Mouse (Mus musculus) activated CD4-positive, CD25-positive, alpha-beta regulatory T cell (primary cell): ENCODE results near the gene Tex14. TPM values are rescaled to one million over a fixed set of nuclear protein-coding genes. Genes with fewer than 3 reads are reported as not detected.

Source experiments
- polyA plus RNA-seq, 2 experiments: library from polyadenylated mRNA; unstranded; fragments of 100-300 nt; shearing (Covaris generic); gene quantifications; one replicate each; pipeline ENCODE4 v1.2.1; 2017

The Tex14 gene
- under 1 TPM in 1 of 2 experiments, not detected in 1; 0.75 TPM for polyA plus RNA-seq

DNA sequence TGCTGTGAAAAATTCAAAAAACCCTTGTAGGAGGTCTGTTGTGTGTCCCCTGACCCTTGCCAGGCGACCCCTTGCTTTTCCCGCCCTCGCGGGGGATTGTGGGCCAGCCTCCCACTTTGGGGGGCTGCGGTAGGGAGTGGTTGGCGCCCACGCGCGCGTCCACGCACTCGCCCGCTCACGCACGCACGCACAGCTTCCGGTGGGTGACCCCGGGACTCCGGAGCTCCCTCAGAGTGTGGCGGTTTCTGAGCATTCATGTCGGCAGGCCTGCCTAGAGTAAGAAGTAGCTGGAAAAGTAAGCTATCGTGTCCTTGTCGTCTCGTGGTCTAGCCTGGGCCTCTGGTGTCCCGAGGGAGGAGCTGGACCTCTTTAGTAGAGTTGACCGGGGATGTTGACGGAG lies at the start of gene Tex14, which contains the start of gene Rad51c:
Gene Tex14, plus strand, starts transcription at position 190 of the 400 bp plus-strand sequence.
Gene Rad51c, minus strand, starts transcription at position 79 of the 400 bp plus-strand sequence.

DNA sequence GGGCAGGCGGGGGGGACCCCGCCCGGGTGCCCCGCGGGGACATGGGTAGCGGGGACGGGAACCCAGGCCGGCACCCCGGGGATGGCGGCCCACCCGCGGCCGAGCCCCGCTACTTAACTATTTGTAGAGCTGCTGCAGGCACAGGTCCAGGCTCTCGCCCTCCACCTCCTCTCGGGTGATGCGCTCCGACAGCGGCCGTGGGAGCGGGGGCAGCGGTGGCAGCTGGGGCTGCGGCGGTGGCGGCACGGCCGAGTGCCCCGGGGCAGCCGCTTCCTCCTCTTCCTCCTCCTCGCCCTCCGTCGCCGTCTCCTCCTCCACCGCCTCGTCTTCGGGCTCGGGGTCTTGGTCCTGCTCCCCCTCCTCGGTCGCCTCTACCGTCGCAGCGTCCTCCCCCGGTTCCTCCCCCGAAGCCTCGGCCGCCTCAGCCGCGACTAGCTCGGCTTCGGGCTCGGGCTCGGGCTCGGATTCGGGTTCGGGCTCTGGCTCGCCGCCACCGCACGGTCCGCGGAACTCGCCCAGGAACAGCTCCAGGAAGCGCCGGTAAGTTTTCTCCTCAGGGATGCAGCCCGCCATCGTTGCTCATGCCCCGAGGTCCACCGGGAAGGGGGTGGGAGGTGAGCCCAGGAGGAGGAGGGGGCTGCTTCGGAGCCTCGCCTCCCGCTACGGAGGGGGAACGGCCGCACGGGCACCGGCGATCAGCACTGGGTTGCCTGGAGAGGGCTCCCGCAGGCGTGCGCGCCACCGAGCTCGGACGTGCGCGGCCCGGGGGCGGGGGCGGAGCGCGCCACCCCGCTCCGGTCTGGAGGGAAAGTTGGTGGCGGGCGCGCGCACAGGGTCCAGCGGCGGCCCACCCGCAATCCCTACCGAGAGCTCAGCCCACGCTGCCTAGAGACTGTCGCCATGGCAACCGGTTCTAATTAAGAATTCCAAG lies 46.3 kb upstream of the Tex14 start, which contains the start of gene Ppm1e:
Gene Ppm1e, minus strand, starts transcription at position 693 of the 931 bp plus-strand sequence.

DNA sequence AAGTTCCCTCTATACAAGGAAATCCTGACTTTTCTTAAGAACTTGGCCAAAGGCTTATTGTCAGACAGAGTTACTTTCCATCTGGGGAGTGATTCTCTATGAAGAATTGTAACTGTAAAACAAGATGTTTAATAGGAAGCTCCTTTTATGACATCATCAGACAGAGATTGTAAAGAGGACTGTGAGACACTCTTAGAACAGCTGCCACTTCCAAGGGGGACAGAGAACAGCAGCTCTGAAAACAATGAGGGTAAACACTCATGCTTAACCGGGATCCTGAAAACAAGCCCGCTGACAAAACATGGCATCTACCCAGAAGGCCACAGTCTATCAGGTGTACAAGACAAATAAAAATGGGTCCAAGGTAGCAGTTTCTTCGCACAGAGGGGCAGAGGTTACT lies 161.6 kb downstream of the Tex14 start, which contains the start of gene Gm11492:
Gene Gm11492, plus strand, starts transcription at position 153 of the 400 bp plus-strand sequence.

DNA sequence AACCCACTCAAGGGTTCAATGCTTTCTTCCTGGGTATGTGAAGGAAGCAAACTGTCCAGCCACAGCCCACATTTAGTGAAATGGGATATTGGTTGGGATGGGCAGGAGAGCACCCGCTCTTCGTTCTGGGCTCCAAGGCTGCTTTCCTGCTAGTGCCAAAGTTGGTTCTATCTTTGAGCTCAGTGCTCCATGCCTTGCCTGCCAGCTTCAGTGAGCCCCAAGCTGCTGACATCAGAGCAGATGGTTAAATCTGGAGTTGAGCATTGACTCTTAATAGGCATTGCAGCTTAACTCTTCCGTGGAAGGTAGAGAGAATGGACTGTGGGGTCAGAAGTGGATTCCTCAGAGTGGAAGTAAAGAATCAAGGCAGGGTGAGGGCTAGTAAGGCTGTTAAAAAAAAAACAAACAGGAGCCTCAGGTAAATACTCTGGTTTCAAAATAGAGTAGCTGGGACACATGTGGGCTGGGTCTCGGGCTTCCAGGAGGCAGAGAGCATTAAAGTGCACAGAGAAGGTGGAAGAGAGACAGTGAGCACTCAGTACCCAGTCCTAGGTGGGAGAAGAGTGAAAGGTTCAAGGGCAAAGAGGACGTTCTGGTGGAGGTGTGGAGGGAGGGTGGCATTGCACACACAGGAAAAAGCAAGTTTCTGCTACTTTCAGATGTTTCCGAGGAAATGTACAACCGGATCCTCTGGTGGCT lies 163.5 kb downstream of the Tex14 start, which contains the start of gene Sept4:
Gene Sept4, plus strand, starts transcription at position 649 of the 699 bp plus-strand sequence.

DNA sequence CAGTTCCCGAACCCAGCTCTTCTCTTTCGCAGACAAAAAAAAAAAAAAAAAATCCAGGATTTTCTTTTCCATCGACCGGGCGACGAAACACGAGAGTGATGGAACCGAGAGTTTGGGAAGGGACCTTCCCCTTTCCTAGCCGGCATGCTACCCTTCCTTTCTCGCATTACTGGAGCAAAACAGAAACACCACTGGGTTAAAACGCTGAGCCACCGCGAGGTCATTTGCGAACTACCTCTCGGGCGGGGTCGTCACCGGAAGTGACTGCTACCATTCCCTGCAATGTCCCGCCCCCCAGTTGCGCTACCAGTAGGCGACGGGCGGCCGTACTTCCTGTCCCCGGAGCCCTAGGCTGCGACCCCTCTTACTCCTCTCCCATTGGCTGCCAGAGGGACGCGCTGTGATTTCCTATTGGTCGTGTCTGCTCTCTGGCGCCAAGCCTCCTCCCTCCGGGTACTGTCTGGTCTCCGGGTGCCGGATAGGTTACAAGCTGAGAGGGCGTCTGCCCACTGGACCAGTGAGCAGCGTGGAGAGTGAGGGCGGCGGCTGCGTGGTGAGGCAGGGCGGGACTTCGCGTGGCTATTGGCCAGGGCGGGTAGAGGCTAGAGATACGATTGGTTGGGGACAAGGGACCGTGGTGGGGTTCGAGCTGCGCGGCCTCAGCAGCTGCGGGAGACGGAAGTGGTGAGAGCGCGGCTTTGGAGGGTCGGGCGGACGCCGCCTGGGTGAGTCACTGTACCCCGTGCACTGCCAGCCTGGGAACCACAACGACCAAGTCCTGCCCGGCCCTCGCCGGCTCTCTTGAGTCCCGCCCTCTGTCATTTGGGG lies 186.9 kb downstream of the Tex14 start, which contains the start of gene Mtmr4:
Gene Mtmr4, plus strand, starts transcription at position 637 of the 828 bp plus-strand sequence.

Other genes with a start within 250 kb of the Tex14 start
- under 1 TPM; 0.15 to 0.19 TPM for gene Ppm1e, start 46.0 kb upstream of the Tex14 start, polyA plus RNA-seq
- gene Rad51c, start 111 bp upstream of the Tex14 start, polyA plus RNA-seq = 1 to 10 TPM; 1.8 to 2.3 TPM
- not detected for gene Gm11492, start 161.6 kb downstream of the Tex14 start, polyA plus RNA-seq
- gene Sept4, start 163.8 kb downstream of the Tex14 start, polyA plus RNA-seq = 1 to 10 TPM; 2.2 to 3.5 TPM
- 10 to 100 TPM; 16.8 to 21.8 TPM for gene Mtmr4, start 187.1 kb downstream of the Tex14 start, polyA plus RNA-seq
- under 1 TPM in 1 of 2 experiments, not detected in 1; 0.05 TPM for gene Hsf5, start 212.1 kb downstream of the Tex14 start, polyA plus RNA-seq